Mouse (Mus musculus): ENCODE measurements around the gene Jmjd8.

DNA sequence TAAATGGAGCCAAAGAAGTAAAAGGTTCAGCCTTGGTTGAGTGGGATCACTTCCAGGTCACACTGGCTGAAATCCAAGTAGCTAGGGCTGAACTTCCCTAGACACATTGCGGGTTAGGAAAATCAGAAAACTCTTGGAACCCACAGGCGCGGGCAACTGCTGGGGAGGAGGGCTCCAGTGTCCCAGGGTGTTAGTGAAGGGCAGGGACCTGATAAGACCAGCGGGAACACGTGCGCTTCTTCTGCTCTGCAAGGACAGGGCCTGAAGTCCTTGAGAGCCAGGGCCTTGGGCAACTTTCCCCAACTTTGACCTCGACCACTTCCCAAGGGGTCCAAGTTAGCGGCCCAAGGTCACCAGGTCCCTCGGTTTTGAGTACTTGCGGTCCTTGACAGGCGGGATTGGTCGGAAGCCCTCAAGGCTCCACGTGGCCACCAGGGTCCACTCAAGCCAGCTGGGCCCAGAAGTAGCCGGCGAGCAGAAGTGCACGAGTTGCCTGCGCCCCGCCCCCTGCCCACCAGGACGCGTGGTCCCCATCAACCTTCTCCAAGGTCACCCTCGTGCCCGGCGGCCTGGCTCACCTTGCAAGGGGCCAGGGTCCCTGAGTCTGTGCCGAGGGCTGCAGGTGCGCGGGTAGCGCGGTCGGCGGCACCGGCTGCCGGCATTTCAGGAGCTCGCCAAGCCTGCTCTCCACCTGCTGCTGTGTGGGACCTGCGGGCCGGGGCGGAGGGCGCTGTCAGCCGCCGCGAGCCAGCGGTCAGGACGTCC, 39.4 kb downstream of the Jmjd8 start:
- TF ChIP-seq CTCF (IDR thresholded peaks at IDR 0.05; ENCODE audit: low read depth, low read length) (no peak), POLR2A (IDR thresholded peaks at IDR 0.05; ENCODE audit: insufficient read depth, low read length) (no peak), EP300 (IDR thresholded peaks at IDR 0.05; ENCODE audit: insufficient read depth, low read depth, low read length) (no peak)

Measured in ES-Bruce4 (cell line).